Mouse (Mus musculus) small intestine, adult 2 months (tissue): ENCODE results near the gene Morc2b. TPM values are rescaled to one million over a fixed set of nuclear protein-coding genes. Genes with fewer than 3 reads are reported as not detected.
"Not testable (repeated sequence)": the region's sequence is repeated elsewhere in the genome, so short reads cannot be mapped to it uniquely, and the experiment has no call there.

ENCODE experiments used
- H3K27ac ChIP-seq: fragments of 200-500 bp; 2 replicates; pipeline ENCODE4 v1.5.1; 2012; ENCODE audit warnings: low read depth, low read length, control low read depth, inconsistent platforms; ENCODE audit not compliant: insufficient read depth
- H3K27me3 ChIP-seq: fragments of 200-500 bp; 2 replicates; pipeline ENCODE4 v1.6.1; 2012; ENCODE audit warnings: mild to moderate bottlenecking, moderate library complexity, low read length, inconsistent platforms; ENCODE audit not compliant: control insufficient read depth, insufficient read depth
- H3K36me3 ChIP-seq: fragments of 200-500 bp; 2 replicates; pipeline ENCODE4 v1.6.1; 2012; ENCODE audit warnings: mild to moderate bottlenecking, low read length, control low read depth, inconsistent platforms; ENCODE audit not compliant: control insufficient read depth, insufficient read depth
- H3K4me1 ChIP-seq: fragments of 200-500 bp; 2 replicates; pipeline ENCODE4 v1.6.1; 2012; ENCODE audit warnings: low read length, inconsistent platforms, mixed read lengths; ENCODE audit not compliant: control insufficient read depth, insufficient read depth, insufficient read length
- H3K4me3 ChIP-seq: fragments of 200-500 bp; 2 replicates; pipeline ENCODE4 v1.5.1; 2012; ENCODE audit warnings: low read depth, mild to moderate bottlenecking, control low read depth, inconsistent platforms, low read length, moderate library complexity
- CTCF ChIP-seq: fragments of 200-500 bp; IDR thresholded peaks from 2 replicates; pipeline ENCODE4 v1.5.1; 2012; ENCODE audit warnings: low read depth, mild to moderate bottlenecking, control low read depth, inconsistent platforms, low read length, moderate library complexity, mixed read lengths; ENCODE audit not compliant: insufficient replicate concordance, insufficient read length; ENCODE audit errors: extremely low read depth
- POLR2A ChIP-seq: fragments of 200-500 bp; IDR thresholded peaks from 2 replicates; pipeline ENCODE4 v1.6.1; 2012; ENCODE audit warnings: low read depth, mild to moderate bottlenecking, control low read depth, inconsistent platforms, low read length, moderate library complexity
- WGBS: fragments of 180-500 bp; shearing (Covaris S2); methylation state at CpG from one replicate; pipeline ENCODE4 v1.1.7; 2018; 5-methylcytosine and 5-hydroxymethylcytosine counted together
- polyA plus RNA-seq: library from polyadenylated mRNA; depleted of rRNA; stranded (reverse); fragments of >200 nt; gene quantifications from 2 replicates; pipeline ENCODE4 v1.2.3, GENCODE M21; 2012; rRNA removed

Gene Morc2b
- polyA plus RNA-seq: not detected in 2 replicates

- no peaks in the 10 kb centered on the region for H3K4me1 ChIP-seq
- WGBS: 65% methylated on average over 18 of the region's 18 CpGs
- TF ChIP-seq POLR2A (no peak), CTCF (no peak)
- no peaks in the 10 kb centered on the region for H3K36me3 ChIP-seq
- H3K27me3 ChIP-seq: no peaks in the 10 kb centered on the region
- no peak within 1 kb of the TSS for H3K27ac ChIP-seq
- no peak within 1 kb of the TSS for H3K4me3 ChIP-seq
Observed at GRCm38 (mm10) chr17:33139261-33139820, at the start of gene Morc2b. TSS of gene Morc2b (minus strand) at chr17:33139683.

- not testable (repeated sequence) for H3K4me3 ChIP-seq, H3K4me1 ChIP-seq, H3K27me3 ChIP-seq, H3K36me3 ChIP-seq, H3K27ac ChIP-seq
- 75% methylated on average over 1 of the region's 1 CpGs for WGBS
Observed at GRCm38 (mm10) chr17:33168147-33168546, 28.7 kb upstream of the Morc2b start, which contains the start of gene Olfr55. TSS of gene Olfr55 (plus strand) at chr17:33168447.

- Histone ChIP-seq H3K27ac (no peak overlapping the region), H3K36me3 (no peaks in the 10 kb centered on the region), H3K27me3 (no peaks in the 10 kb centered on the region), H3K4me1 (no peaks in the 10 kb centered on the region), H3K4me3 (no peak overlapping the region)
- WGBS: 57% methylated on average over 2 of the region's 2 CpGs
- TF ChIP-seq POLR2A: no peak
- TF ChIP-seq CTCF: no peak
Observed at GRCm38 (mm10) chr17:33126257-33126656, 13.2 kb downstream of the Morc2b start.

- Histone ChIP-seq H3K27me3 (no peaks in the 10 kb centered on the region), H3K4me1 (no peaks in the 10 kb centered on the region), H3K27ac (no peak overlapping the region), H3K4me3 (no peak overlapping the region), H3K36me3 (no peaks in the 10 kb centered on the region)
- no peak for TF ChIP-seq CTCF
- no peak for TF ChIP-seq POLR2A
Observed at GRCm38 (mm10) chr17:33124546-33124945, 14.9 kb downstream of the Morc2b start.

GRCm38 (mm10) chr17:33097396-33097795 is 42.1 kb downstream of the Morc2b start:
- Histone ChIP-seq H3K36me3 (0 out of 2 replicates have a peak, but pooled peaks cover 2% of the 10 kb centered on the region), H3K4me3 (no peak overlapping the region), H3K27me3 (no peaks in the 10 kb centered on the region), H3K27ac (no peak overlapping the region), H3K4me1 (no peaks in the 10 kb centered on the region; the same call in 1 of the 2 replicates)
- WGBS: 84% methylated on average over 2 of the region's 2 CpGs
- TF ChIP-seq POLR2A (no peak), CTCF (no peak)

GRCm38 (mm10) chr17:33092391-33093193 is 46.9 kb downstream of the Morc2b start:
- Histone ChIP-seq H3K27ac (peak overlapping the region; percentile 61), H3K36me3 (no peaks in the 10 kb centered on the region), H3K4me3 (peak overlapping the region; percentile 93), H3K4me1 (peaks cover 2% of the 10 kb centered on the region; the same call in 1 of the 2 replicates), H3K27me3 (no peaks in the 10 kb centered on the region)
- WGBS: 1% methylated on average over 31 of the region's 31 CpGs
- TF ChIP-seq POLR2A (no peak), CTCF (no peak)

GRCm38 (mm10) chr17:33091630-33092029 is 47.9 kb downstream of the Morc2b start:
- Histone ChIP-seq H3K4me3 (no peak overlapping the region), H3K27ac (0 out of 2 replicates have a peak overlapping the region, but pooled peaks have one; percentile 14), H3K4me1 (peaks cover 2% of the 10 kb centered on the region; the same call in 1 of the 2 replicates), H3K27me3 (no peaks in the 10 kb centered on the region), H3K36me3 (no peaks in the 10 kb centered on the region)
- 81% methylated on average over 1 of the region's 1 CpGs for WGBS
- no peak for TF ChIP-seq CTCF
- TF ChIP-seq POLR2A: no peak
